Mouse (Mus musculus) heart, embryonic 16.5 days (tissue): Measurements from ENCODE around the gene Mus81. TPM values are rescaled to one million over a fixed set of nuclear protein-coding genes. Genes with fewer than 3 reads are reported as not detected.

Experiments used
- ATAC-seq: fragments of 200-750 bp; cut with Nextera tagmentation; replicated peaks from 2 replicates; pipeline ENCODE4 v1.8.0; 2017; ENCODE audit warnings: moderate number of reproducible peaks; ENCODE audit not compliant: insufficient read depth, low FRiP score; ENCODE audit errors: extremely low read depth
- H3K27ac ChIP-seq: fragments of 300-500 bp; sonication (generic); 2 replicates; pipeline ENCODE4 v1.5.1; 2014; ENCODE audit warnings: mild to moderate bottlenecking, low read length, control low read depth, moderate library complexity
- H3K27me3 ChIP-seq: fragments of 300-500 bp; sonication (generic); 2 replicates; pipeline ENCODE4 v1.6.1; 2014; ENCODE audit warnings: low read length, mixed read lengths; ENCODE audit not compliant: control insufficient read depth, insufficient read depth
- H3K36me3 ChIP-seq: fragments of 300-500 bp; sonication (generic); 2 replicates; pipeline ENCODE4 v1.6.1; 2014; ENCODE audit not compliant: control insufficient read depth, insufficient read depth
- H3K4me1 ChIP-seq: fragments of 300-500 bp; sonication (generic); 2 replicates; pipeline ENCODE4 v1.6.1; 2014; ENCODE audit warnings: low read length, mixed read lengths; ENCODE audit not compliant: control insufficient read depth, insufficient read depth
- H3K4me2 ChIP-seq: fragments of 300-500 bp; sonication (generic); 2 replicates; pipeline ENCODE4 v1.6.1; 2014; ENCODE audit warnings: low read depth, mild to moderate bottlenecking, control low read depth, low read length
- H3K4me3 ChIP-seq: fragments of 300-500 bp; sonication (generic); 2 replicates; pipeline ENCODE4 v1.5.1; 2014; ENCODE audit warnings: mild to moderate bottlenecking, control low read depth, low read length
- H3K9ac ChIP-seq: fragments of 300-500 bp; sonication (generic); 2 replicates; pipeline ENCODE4 v1.6.1; 2014; ENCODE audit warnings: low read length, control low read depth
- H3K9me3 ChIP-seq: fragments of 300-500 bp; sonication (generic); replicated peaks from 2 replicates; pipeline ENCODE4 v1.6.1; 2016; ENCODE audit warnings: low read length; ENCODE audit not compliant: control insufficient read depth
- WGBS: fragments of 180-500 bp; shearing (Covaris S2); extraction: QIAGEN DNeasy Blood & Tissue Kit; methylation state at CpG from one replicate; pipeline ENCODE4 v1.1.7; 2014; 5-methylcytosine and 5-hydroxymethylcytosine counted together
- polyA plus RNA-seq: library from polyadenylated mRNA; unstranded; fragments of >200 nt; fragmentation: Nextera tagmentation; extraction: Ambion mirVana; gene quantifications from 2 replicates; pipeline ENCODE4 v1.2.1, GENCODE M21; 2015

The Mus81 gene
- polyA plus RNA-seq, 1 experiment from 2014 or later: 50.1 TPM

DNA sequence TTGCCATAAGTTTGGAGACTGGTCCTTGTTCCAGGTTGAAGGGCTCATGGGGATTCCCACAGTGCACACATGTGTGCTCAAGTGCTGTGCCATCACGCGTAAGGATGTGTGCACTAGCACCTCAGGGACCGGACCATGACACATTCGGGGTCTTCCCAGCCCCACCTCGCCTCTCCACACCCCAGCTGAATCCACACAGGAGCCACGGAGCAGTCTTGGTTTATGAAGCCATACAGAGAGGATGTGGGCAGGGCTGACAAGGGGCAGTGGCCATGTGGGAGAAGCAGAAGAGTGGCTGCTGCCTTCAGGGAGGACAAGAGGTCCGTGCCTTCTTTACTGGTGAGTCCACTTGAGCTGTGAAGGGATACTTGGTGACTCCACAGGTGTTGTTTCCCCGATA, 23.2 kb downstream of the Mus81 start:
- Histone ChIP-seq H3K9me3 (no peaks in the 10 kb centered on the region), H3K9ac (peak overlapping the region; percentile 75; the same call in 1 of the 2 replicates), H3K27ac (peak overlapping the region; percentile 93), H3K27me3 (no peaks in the 10 kb centered on the region), H3K4me1 (peaks cover 18% of the 10 kb centered on the region), H3K4me3 (peak overlapping the region; percentile 49), H3K4me2 (peak overlapping the region; percentile 58), H3K36me3 (peaks cover 33% of the 10 kb centered on the region)
- 95% methylated on average over 8 of the region's 8 CpGs for WGBS
- ATAC-seq: no peak

DNA sequence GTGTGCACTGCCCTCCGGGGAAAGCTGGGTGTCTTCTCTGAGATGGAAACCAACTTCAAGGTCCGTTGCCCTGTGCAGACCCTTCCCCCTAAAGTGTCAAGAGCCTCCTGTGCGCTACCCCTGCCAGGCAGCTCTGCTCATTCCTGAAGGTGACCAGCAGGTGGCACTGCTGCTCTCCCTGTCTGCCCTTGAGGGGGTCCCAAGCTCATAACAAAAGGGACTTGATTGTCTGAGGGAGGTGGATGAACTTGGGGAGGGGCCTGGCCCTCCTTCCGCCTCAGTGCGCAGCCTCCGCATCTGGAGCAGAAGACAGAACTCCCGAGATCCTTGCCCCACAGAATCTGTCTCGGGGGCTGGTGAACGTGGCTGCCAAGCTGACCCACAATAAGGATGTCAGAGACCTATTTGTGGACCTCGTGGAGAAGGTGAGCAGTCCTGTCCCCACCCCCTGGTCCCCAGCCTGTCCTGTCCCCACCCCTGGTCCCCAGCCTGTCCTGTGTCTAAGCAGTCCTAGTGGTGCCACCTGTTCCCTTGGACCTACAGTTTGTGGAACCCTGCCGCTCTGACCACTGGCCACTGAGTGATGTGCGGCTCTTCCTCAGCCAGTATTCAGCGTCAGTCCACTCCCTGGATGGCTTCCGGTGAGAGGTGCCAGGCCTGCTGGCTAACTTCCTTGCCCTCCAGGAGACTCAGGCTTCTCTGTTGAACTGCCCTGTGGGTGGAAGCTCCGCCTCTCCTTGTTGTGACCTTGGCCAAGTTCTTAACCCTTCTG, 24.2 kb downstream of the Mus81 start:
- ATAC-seq: peak; percentile 66
- Histone ChIP-seq H3K36me3 (peaks cover 33% of the 10 kb centered on the region), H3K4me1 (peaks cover 18% of the 10 kb centered on the region), H3K27ac (peak overlapping the region; percentile 93), H3K9me3 (no peaks in the 10 kb centered on the region), H3K4me3 (peak overlapping the region; percentile 49), H3K4me2 (peak overlapping the region; percentile 58), H3K9ac (peak overlapping the region; percentile 75), H3K27me3 (no peaks in the 10 kb centered on the region)
- WGBS: 33% methylated on average over 15 of the region's 15 CpGs

DNA sequence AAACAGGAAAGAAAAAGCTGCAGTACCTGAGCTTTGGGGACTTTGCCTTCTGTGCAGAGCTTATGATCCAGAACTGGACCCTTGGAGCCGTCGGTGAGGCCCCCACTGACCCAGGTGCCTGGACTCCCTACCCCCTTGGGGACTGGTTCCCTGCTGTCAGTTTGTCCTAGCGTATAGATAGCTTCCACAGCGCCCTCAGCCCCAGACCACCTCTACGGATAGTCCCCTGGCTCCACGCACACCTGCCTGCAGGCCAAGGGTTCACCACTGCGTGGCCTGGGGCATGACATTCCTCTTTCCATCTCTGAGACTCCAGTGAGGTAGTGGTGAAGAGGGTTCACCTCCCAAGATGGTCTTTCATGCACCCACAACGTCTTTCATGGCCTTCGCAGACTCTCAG, 25.0 kb downstream of the Mus81 start:
- H3K27ac ChIP-seq: no peak overlapping the region
- no peaks in the 10 kb centered on the region for H3K9me3 ChIP-seq
- peaks cover 33% of the 10 kb centered on the region for H3K36me3 ChIP-seq
- no peak overlapping the region for H3K4me3 ChIP-seq
- ATAC-seq: no peak
- H3K9ac ChIP-seq: no peak overlapping the region
- H3K4me2 ChIP-seq: no peak overlapping the region
- H3K27me3 ChIP-seq: no peaks in the 10 kb centered on the region
- H3K4me1 ChIP-seq: peaks cover 19% of the 10 kb centered on the region
- 89% methylated on average over 9 of the region's 9 CpGs for WGBS

DNA sequence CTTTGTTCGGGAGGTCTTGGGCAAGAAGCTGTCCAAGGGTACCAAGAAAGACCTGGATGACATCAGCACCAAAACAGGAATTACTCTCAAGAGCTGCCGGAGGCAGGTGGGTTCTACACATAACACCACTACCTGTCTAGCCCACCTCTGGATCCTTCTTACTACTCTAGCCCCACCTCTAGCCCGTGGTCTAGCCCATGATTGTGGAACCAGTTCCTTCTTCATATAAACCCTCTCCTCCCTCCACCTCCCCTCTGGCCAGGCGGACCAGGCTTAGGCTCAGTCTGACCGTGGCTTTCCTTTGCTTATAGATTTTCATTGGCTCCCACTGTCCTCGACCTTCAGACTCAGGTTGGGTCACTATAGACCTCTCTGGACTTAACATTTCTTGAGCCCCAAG, 26.8 kb downstream of the Mus81 start:
- peaks cover 25% of the 10 kb centered on the region for H3K36me3 ChIP-seq
- H3K9ac ChIP-seq: peak overlapping the region; percentile 88
- no peaks in the 10 kb centered on the region for H3K9me3 ChIP-seq
- H3K27ac ChIP-seq: no peak overlapping the region
- no peaks in the 10 kb centered on the region for H3K27me3 ChIP-seq
- peak overlapping the region; percentile 87 for H3K4me3 ChIP-seq
- no peak for ATAC-seq
- 84% methylated on average over 6 of the region's 6 CpGs for WGBS
- peaks cover 26% of the 10 kb centered on the region for H3K4me1 ChIP-seq
- peak overlapping the region; percentile 93 for H3K4me2 ChIP-seq

DNA sequence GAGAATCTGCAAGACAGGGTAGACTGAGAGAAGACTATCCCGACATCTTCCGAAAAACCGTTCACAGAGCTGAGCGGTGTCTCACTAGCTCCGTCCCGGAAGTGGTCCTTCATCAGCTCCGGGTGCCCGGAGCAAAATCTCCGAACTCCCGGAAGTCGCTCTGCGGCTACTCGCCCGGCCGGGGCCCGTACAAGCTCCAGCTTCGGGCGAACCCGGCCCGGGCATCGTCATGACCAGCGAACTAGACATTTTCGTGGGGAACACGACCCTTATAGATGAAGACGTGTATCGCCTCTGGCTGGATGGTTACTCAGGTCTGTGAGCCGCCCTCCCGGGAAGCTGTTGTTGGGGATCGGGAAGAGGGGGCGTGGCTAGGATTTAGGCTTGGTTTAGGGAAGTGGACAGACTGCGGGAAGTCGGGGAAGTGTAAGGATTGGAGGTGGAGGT, 27.7 kb downstream of the Mus81 start, which contains the start of gene Fibp:
Gene Fibp, plus strand, starts transcription at position 151 of the 447 bp plus-strand sequence.
- no peaks in the 10 kb centered on the region for H3K27me3 ChIP-seq

DNA sequence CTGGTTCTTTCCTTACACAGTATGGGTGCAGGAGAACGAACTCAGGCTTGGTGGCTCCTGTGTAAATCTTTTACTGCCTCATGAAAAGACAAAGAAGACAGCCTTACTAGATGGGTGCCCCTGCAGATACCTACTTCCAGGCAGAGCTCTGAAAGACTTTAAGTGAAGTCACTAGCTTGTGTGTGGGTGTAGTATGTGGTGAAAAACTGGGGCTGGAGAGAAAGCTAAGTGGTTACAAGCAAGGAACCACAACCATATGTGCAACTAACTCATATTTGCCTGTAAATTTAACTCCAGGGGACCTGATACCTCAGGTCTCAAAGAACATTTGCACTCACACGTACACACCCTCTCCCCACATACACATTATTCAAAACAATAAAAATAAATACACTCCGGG, 28.3 kb downstream of the Mus81 start:
- peak overlapping the region; percentile 87 for H3K4me3 ChIP-seq
- peak overlapping the region; percentile 88 for H3K9ac ChIP-seq
- peak overlapping the region; percentile 58; the same call in 1 of the 2 replicates for H3K27ac ChIP-seq
- peaks cover 10% of the 10 kb centered on the region for H3K36me3 ChIP-seq
- H3K27me3 ChIP-seq: no peaks in the 10 kb centered on the region
- 25% methylated on average over 3 of the region's 3 CpGs for WGBS
- no peak for ATAC-seq
- H3K4me2 ChIP-seq: peak overlapping the region; percentile 93
- peaks cover 41% of the 10 kb centered on the region for H3K4me1 ChIP-seq
- H3K9me3 ChIP-seq: no peaks in the 10 kb centered on the region

More for the DNA sequence above, 27.7 kb downstream of the Mus81 start, which contains the start of gene Fibp:
- no peaks in the 10 kb centered on the region for H3K9me3 ChIP-seq
- H3K9ac ChIP-seq: peak within 1 kb of the TSS; percentile 88
- peaks cover 36% of the 10 kb centered on the region for H3K4me1 ChIP-seq
- 0% methylated on average over 32 of the region's 32 CpGs for WGBS
- peaks cover 16% of the 10 kb centered on the region for H3K36me3 ChIP-seq
- H3K4me3 ChIP-seq: peak within 1 kb of the TSS; percentile 87
- peak within 1 kb of the TSS; percentile 93 for H3K4me2 ChIP-seq
- peak; percentile 26; the same call in 1 of the 2 replicates for ATAC-seq
- peak within 1 kb of the TSS; percentile 78 for H3K27ac ChIP-seq

- Histone ChIP-seq H3K9ac (no peak overlapping the region), H3K36me3 (peaks cover 8% of the 10 kb centered on the region), H3K4me1 (peaks cover 37% of the 10 kb centered on the region), H3K4me3 (no peak overlapping the region), H3K9me3 (no peaks in the 10 kb centered on the region), H3K27me3 (no peaks in the 10 kb centered on the region), H3K4me2 (no peak overlapping the region), H3K27ac (no peak overlapping the region)
- ATAC-seq: no peak
- 59% methylated on average over 7 of the region's 7 CpGs for WGBS
Measured at GRCm38 (mm10) chr19:5459019-5459418, 29.2 kb downstream of the Mus81 start.

DNA sequence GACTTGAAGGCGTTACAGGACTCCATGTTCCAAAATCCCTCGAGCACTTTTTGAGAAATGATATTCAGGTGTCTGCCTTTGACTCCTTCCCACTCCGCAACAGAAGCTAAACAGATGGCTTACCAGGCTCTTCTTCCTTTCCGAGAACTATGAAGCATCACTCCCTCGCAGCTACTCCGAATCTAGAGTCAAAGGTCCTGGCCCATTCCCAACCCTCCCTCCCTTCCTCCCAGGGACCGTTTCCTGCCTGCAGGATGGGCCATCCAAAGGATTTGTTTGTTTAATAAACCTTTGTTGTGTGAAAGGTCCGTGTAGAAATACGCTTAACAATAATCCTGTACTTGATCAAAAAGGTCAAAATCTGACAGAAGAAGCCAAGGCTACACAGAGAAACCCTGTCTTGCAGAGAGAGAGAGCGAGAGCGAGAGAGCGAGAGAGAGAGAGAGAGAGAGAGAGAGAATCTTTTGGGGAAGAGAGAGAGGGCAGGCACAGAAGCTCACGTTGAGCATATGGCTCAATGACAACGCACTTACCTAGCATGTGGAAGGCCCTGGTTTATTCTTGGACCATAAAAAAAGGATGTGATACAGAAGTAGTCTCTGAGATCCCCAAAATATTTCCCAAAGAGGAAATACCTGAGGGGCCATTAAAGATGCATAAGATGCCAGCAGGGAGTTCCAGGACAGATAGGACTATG, 30.3 kb downstream of the Mus81 start, which contains the start of gene Ccdc85b:
Gene Ccdc85b, minus strand, starts transcription at position 149 of the 697 bp plus-strand sequence.
- H3K4me3 ChIP-seq: peak within 1 kb of the TSS; percentile 71
- H3K9ac ChIP-seq: peak within 1 kb of the TSS; percentile 82
- peak within 1 kb of the TSS; percentile 89 for H3K27ac ChIP-seq
- H3K36me3 ChIP-seq: peaks cover 3% of the 10 kb centered on the region; the same call in 1 of the 2 replicates
- H3K27me3 ChIP-seq: no peaks in the 10 kb centered on the region
- no peaks in the 10 kb centered on the region for H3K9me3 ChIP-seq
- peak within 1 kb of the TSS; percentile 98 for H3K4me2 ChIP-seq
- 16% methylated on average over 14 of the region's 14 CpGs for WGBS
- ATAC-seq: 0 out of 2 replicates have a peak, but pooled peaks have one; percentile 0
- peaks cover 32% of the 10 kb centered on the region for H3K4me1 ChIP-seq
